Mouse (Mus musculus) MEL (cell line): ENCODE results near the gene Upp1.

Source experiments
- CHD2 ChIP-seq: IDR thresholded peaks from 2 replicates; pipeline ENCODE4 v1.6.1; 2011; ENCODE audit warnings: low read length, improper control_type of control experiment
- CTCF ChIP-seq, 3 experiments: IDR thresholded peaks in 2 of 3; conservative IDR thresholded peaks in 1 of 3; 2 replicates each; pipeline ENCODE4 v1.5.1; 2011 to 2012; ENCODE audit warnings: low read length in 3 of 3, low read depth in 2 of 3, mild to moderate bottlenecking in 2 of 3, improper control_type of control experiment in 1 of 3, inconsistent platforms in 1 of 3, mixed read lengths in 1 of 3, moderate library complexity in 1 of 3; ENCODE audit not compliant: control insufficient read depth in 1 of 3, insufficient read depth in 1 of 3, poor library complexity in 1 of 3, severe bottlenecking in 1 of 3
- KAT2A ChIP-seq: conservative IDR thresholded peaks from 2 replicates; pipeline ENCODE4 v1.6.1; 2012; ENCODE audit warnings: low read depth, low read length, improper control_type of control experiment, inconsistent platforms
- MYB ChIP-seq: IDR thresholded peaks from 2 replicates; pipeline ENCODE4 v1.6.1; 2011; ENCODE audit warnings: mild to moderate bottlenecking, low read depth, low read length, improper control_type of control experiment
- POLR2A ChIP-seq, 2 experiments: IDR thresholded peaks; 2 replicates each; pipeline ENCODE4 v1.6.1; 2011 to 2012; ENCODE audit warnings: low read length in 2 of 2, mild to moderate bottlenecking in 2 of 2, control low read depth in 1 of 2, improper control_type of control experiment in 1 of 2, low read depth in 1 of 2, moderate library complexity in 1 of 2; ENCODE audit not compliant: control insufficient read depth in 1 of 2, insufficient read depth in 1 of 2, poor library complexity in 1 of 2
- POLR2AphosphoS2 ChIP-seq: IDR thresholded peaks from 2 replicates; pipeline ENCODE4 v1.6.1; 2011; ENCODE audit warnings: low read length, improper control_type of control experiment
- ZKSCAN1 ChIP-seq: IDR thresholded peaks from 2 replicates; pipeline ENCODE4 v1.6.1; 2012; ENCODE audit warnings: low read depth, mild to moderate bottlenecking, inconsistent platforms, low read length, improper control_type of control experiment, moderate library complexity

DNA sequence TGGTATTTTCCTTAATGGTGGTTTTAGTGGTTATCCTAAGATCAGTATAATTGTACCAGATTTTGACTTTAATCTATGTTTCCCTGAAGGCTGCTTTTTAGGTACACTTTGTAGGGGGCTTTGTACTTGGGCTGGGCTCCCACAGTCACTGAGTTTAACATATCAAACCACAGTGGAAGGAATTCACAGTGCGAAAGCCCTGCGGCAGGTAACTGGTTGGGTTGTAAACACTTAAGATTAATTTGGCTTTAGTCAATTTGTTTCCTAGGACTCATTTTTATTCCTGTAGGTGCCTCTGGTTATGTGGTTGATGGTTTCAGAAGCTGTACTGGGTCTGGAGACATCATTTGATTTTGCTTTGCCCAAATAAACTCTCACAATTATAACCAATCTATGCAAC lies 49.4 kb downstream of the Upp1 start:
- TF ChIP-seq CHD2 (no peak), CTCF (IDR thresholded peaks at IDR 0.05 in 2 of 3, conservative IDR thresholded peaks at IDR 0.05 in 1 of 3; ENCODE audit: control insufficient read depth in 1 of 3, insufficient read depth in 1 of 3, low read depth in 2 of 3, low read length in 3 of 3, poor library complexity in 1 of 3, severe bottlenecking in 1 of 3) (no peak), POLR2A (IDR thresholded peaks at IDR 0.05; ENCODE audit: control insufficient read depth in 1 of 2, insufficient read depth in 1 of 2, low read depth in 1 of 2, low read length in 2 of 2, poor library complexity in 1 of 2) (no peak), ZKSCAN1 (no peak), POLR2AphosphoS2 (no peak), MYB (no peak), KAT2A (no peak)
